In the genomic region with DNA sequence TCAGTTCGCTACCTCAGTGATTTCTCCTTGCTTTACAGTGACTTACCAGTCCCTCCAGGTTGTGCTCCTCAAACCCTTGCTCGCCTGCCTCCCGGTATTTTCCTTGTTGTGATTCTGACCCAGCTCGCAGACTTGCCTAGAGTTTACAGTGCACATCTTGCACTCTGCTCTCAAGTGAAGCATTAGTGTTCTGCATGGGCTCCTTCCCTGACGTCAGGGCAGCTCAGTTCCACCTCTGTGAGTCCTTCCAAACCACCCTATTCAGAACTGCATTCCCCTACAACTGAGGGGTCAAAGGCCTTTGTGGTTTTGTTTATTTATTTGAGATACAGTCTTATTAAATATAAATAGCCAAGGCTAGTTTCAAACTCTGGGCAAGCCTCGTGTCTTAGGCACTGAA, we compare ENCODE assay signal across 17 mouse cellular contexts. TPM values are rescaled to one million over a fixed set of nuclear protein-coding genes. Genes with fewer than 3 reads are reported as not detected.
DNase-seq lines count a peak whose midpoint lies in the region; ATAC-seq and TF ChIP-seq lines count a peak whose summit lies in the region.
"Had no signal": no experiment of that assay in that cellular context is flagged by ENCODE, and none has a peak within 500 bp of the region (broad histone marks: within the 10 kb centered on the region; RNA-seq: fewer than 3 reads in every experiment).

No protein-coding gene starts in this region.

- no peak for DNase-seq in kidney, adult 18-20 months
- no peak for DNase-seq in liver, embryonic 14.5 days (ENCODE audit: low read depth in 3 of 3, low spot score in 3 of 3)
- no peak for DNase-seq in liver
- DNase-seq in spleen, adult 18-20 months, result no peak
- DNase-seq: adrenal gland, adult 2 months; adrenal gland, postnatal 25 days; cerebellum, adult 18-20 months; cerebellum, adult 9-11 months; cerebellum, postnatal 36 days; gastrocnemius, postnatal 14 days had no signal

- 54% methylated on average over 6 of the region's 6 CpGs for WGBS in kidney, embryonic 15.5 days
- 68% methylated on average over 6 of the region's 6 CpGs for WGBS in liver, embryonic 14.5 days (ENCODE audit: insufficient replicate concordance)
- WGBS in liver, embryonic 15.5 days (ENCODE audit: insufficient replicate concordance), result 77% methylated on average over 6 of the region's 6 CpGs

- no peaks in the 10 kb centered on the region for H3K9me3 ChIP-seq in kidney, embryonic 15.5 days (replicated peaks)
- no peaks in the 10 kb centered on the region for H3K9me3 ChIP-seq in liver, embryonic 14.5 days (ENCODE audit: control insufficient read depth, low read length)
- no peaks in the 10 kb centered on the region for H3K9me3 ChIP-seq in liver, embryonic 15.5 days (replicated peaks)
- H3K9me3 ChIP-seq: embryonic facial prominence, embryonic 13.5 days; forebrain, embryonic 12.5 days; heart, embryonic 12.5 days; hindbrain, embryonic 10.5 days had no signal

- H3K27ac ChIP-seq in kidney, embryonic 15.5 days, result no peak overlapping the region
- H3K27ac ChIP-seq in liver, embryonic 14.5 days, result peak overlapping the region; percentile 53
- H3K27ac ChIP-seq in liver, embryonic 15.5 days (replicated peaks), result peak overlapping the region; percentile 51
- H3K27ac ChIP-seq: embryonic facial prominence, embryonic 13.5 days; forebrain, embryonic 12.5 days; hindbrain, embryonic 10.5 days had no signal

- H3K4me3 ChIP-seq in kidney, embryonic 15.5 days (replicated peaks), result no peak overlapping the region
- no peak overlapping the region for H3K4me3 ChIP-seq in liver, embryonic 14.5 days (ENCODE audit: insufficient read depth in 1 of 2, low read depth in 2 of 2, low read length in 2 of 2)
- H3K4me3 ChIP-seq in liver, embryonic 15.5 days (replicated peaks), result no peak overlapping the region
- H3K4me3 ChIP-seq: embryonic facial prominence, embryonic 13.5 days; forebrain, embryonic 12.5 days; heart, embryonic 12.5 days; hindbrain, embryonic 10.5 days had no signal

- no peaks in the 10 kb centered on the region for H3K27me3 ChIP-seq in kidney, embryonic 15.5 days
- H3K27me3 ChIP-seq in liver, embryonic 14.5 days (ENCODE audit: control insufficient read depth, insufficient read depth, low read length), result no peaks in the 10 kb centered on the region
- H3K27me3 ChIP-seq in liver, embryonic 15.5 days, result no peaks in the 10 kb centered on the region
- H3K27me3 ChIP-seq: embryonic facial prominence, embryonic 13.5 days; forebrain, embryonic 12.5 days; heart, embryonic 12.5 days had no signal

- peaks cover 13% of the 10 kb centered on the region for H3K4me1 ChIP-seq in kidney, embryonic 15.5 days
- peaks cover 48 to 59% of the 10 kb centered on the region in 2 experiments for H3K4me1 ChIP-seq in liver, embryonic 14.5 days (replicated peaks; ENCODE audit: control insufficient read depth in 2 of 2, insufficient read depth in 2 of 2, low read length in 1 of 2)
- peaks cover 84% of the 10 kb centered on the region for H3K4me1 ChIP-seq in liver, embryonic 15.5 days (replicated peaks)

- H3K4me2 ChIP-seq in kidney, embryonic 15.5 days, result no peak overlapping the region
- H3K4me2 ChIP-seq in liver, embryonic 14.5 days (ENCODE audit: low read depth), result no peak overlapping the region
- no peak overlapping the region for H3K4me2 ChIP-seq in liver, embryonic 15.5 days
- H3K4me2 ChIP-seq: embryonic facial prominence, embryonic 13.5 days; forebrain, embryonic 12.5 days; heart, embryonic 12.5 days had no signal

- no peak for TF ChIP-seq CTCF in liver, embryonic 14.5 days (IDR thresholded peaks at IDR 0.05; ENCODE audit: low read depth)

- TF ChIP-seq EP300 in liver, embryonic 14.5 days (IDR thresholded peaks at IDR 0.05; ENCODE audit: low read depth), result no peak

- ATAC-seq in kidney, embryonic 15.5 days (replicated peaks; ENCODE audit: low FRiP score), result 0 out of 2 replicates have a peak, but pooled peaks have one; percentile 61
- no peak for ATAC-seq in liver, embryonic 14.5 days (ENCODE audit: insufficient read depth)
- ATAC-seq in liver, embryonic 15.5 days (ENCODE audit: insufficient read depth), result no peak
- ATAC-seq: forebrain, embryonic 16.5 days had no signal

- no peaks in the 10 kb centered on the region for H3K36me3 ChIP-seq in kidney, embryonic 15.5 days
- H3K36me3 ChIP-seq in liver, embryonic 14.5 days (replicated peaks; ENCODE audit: control insufficient read depth, insufficient read depth, low read depth), result no peaks in the 10 kb centered on the region
- H3K36me3 ChIP-seq in liver, embryonic 15.5 days (replicated peaks), result no peaks in the 10 kb centered on the region
- H3K36me3 ChIP-seq: embryonic facial prominence, embryonic 13.5 days; forebrain, embryonic 12.5 days; heart, embryonic 12.5 days; hindbrain, embryonic 10.5 days had no signal

- H3K9ac ChIP-seq in kidney, embryonic 15.5 days, result no peak overlapping the region
- H3K9ac ChIP-seq in liver, embryonic 14.5 days (replicated peaks), result no peak overlapping the region
- no peak overlapping the region for H3K9ac ChIP-seq in liver, embryonic 15.5 days
- H3K9ac ChIP-seq: embryonic facial prominence, embryonic 13.5 days; forebrain, embryonic 12.5 days; heart, embryonic 12.5 days had no signal

RNA-seq across cellular contexts. Expression of gene Fnip2, which starts 10.6 kb away (rescaled TPM):
- 3.8 and 4.8 TPM in 2 replicates for polyA plus RNA-seq in kidney, embryonic 15.5 days (2015; fragmentation: Nextera tagmentation; extraction: Ambion mirVana)
- 5.2 and 5.9 TPM in 2 replicates for polyA plus RNA-seq in liver, embryonic 14.5 days (2012; rRNA removed)
- polyA plus RNA-seq in liver, embryonic 14.5 days (2014; fragmentation: Nextera tagmentation; extraction: Ambion mirVana), result 3.5 TPM in 2 replicates
- 4.8 and 6.1 TPM in 2 replicates for polyA plus RNA-seq in liver, embryonic 15.5 days (2015; fragmentation: Nextera tagmentation; extraction: Ambion mirVana)

RNA-seq across cellular contexts. Expression of gene Ppid, which starts 13.0 kb away (rescaled TPM):
- 168 and 181 TPM in 2 replicates for polyA plus RNA-seq in kidney, embryonic 15.5 days (2015; fragmentation: Nextera tagmentation; extraction: Ambion mirVana)
- 27.5 and 59.5 TPM in 2 replicates for polyA plus RNA-seq in liver, embryonic 14.5 days (2012; rRNA removed)
- 97.9 and 109 TPM in 2 replicates for polyA plus RNA-seq in liver, embryonic 14.5 days (2014; fragmentation: Nextera tagmentation; extraction: Ambion mirVana)
- 89.7 and 91.5 TPM in 2 replicates for polyA plus RNA-seq in liver, embryonic 15.5 days (2015; fragmentation: Nextera tagmentation; extraction: Ambion mirVana)

RNA-seq across cellular contexts. Expression of gene 4930579G24Rik, which starts 50.7 kb away (rescaled TPM):
- 30.7 and 33.0 TPM in 2 replicates for polyA plus RNA-seq in kidney, embryonic 15.5 days (2015; fragmentation: Nextera tagmentation; extraction: Ambion mirVana)
- 7.3 and 8.3 TPM in 2 replicates for polyA plus RNA-seq in liver, embryonic 14.5 days (2012; rRNA removed)
- polyA plus RNA-seq in liver, embryonic 14.5 days (2014; fragmentation: Nextera tagmentation; extraction: Ambion mirVana), result 15.3 and 16.8 TPM in 2 replicates
- polyA plus RNA-seq in liver, embryonic 15.5 days (2015; fragmentation: Nextera tagmentation; extraction: Ambion mirVana), result 15.1 and 18.0 TPM in 2 replicates

RNA-seq across cellular contexts. Expression of gene Etfdh, which starts 51.1 kb away (rescaled TPM):
- 64.9 and 67.4 TPM in 2 replicates for polyA plus RNA-seq in kidney, embryonic 15.5 days (2015; fragmentation: Nextera tagmentation; extraction: Ambion mirVana)
- polyA plus RNA-seq in liver, embryonic 14.5 days (2012; rRNA removed), result 16.6 and 21.7 TPM in 2 replicates
- polyA plus RNA-seq in liver, embryonic 14.5 days (2014; fragmentation: Nextera tagmentation; extraction: Ambion mirVana), result 40.7 and 46.7 TPM in 2 replicates
- 44.5 and 47.5 TPM in 2 replicates for polyA plus RNA-seq in liver, embryonic 15.5 days (2015; fragmentation: Nextera tagmentation; extraction: Ambion mirVana)
